22 mouse cellular contexts compared by ENCODE assay signal in genomic region chr7:117795035-117795434, GRCm38 (mm10).
DNase-seq lines count a peak whose midpoint lies in the region; ATAC-seq and TF ChIP-seq lines count a peak whose summit lies in the region.
"Had no signal": no experiment of that assay in that cellular context is flagged by ENCODE, and none has a peak within 500 bp of the region (broad histone marks: within the 10 kb centered on the region; RNA-seq: fewer than 3 reads in every experiment).

No protein-coding gene starts in this region.

- peak; percentile 27 for DNase-seq in Muller cell, postnatal 12 days (ENCODE audit: inconsistent ontology term)
- DNase-seq in brain, embryonic 14.5 days (ENCODE audit: low read depth), result peak; percentile 26
- DNase-seq in ovary, adult 18-20 months (ENCODE audit: low spot score), result no peak
- no peak for DNase-seq in left cerebral cortex, adult 8-10 months (ENCODE audit: low spot score in 2 of 2)
- DNase-seq: adrenal gland, postnatal 10 days; adrenal gland, postnatal 25 days; cerebellum, adult 11-12 months; cerebellum, adult 2 months; cerebellum, adult 9-10 months; cerebellum, postnatal 25 days; embryo, embryonic 11 days had no signal

- no peak overlapping the region for H3K4me3 ChIP-seq in hindbrain, embryonic 12.5 days
- H3K4me3 ChIP-seq: embryonic facial prominence, embryonic 13.5 days; embryonic facial prominence, embryonic 15.5 days; erythroblast, embryonic 14.5 days; forebrain, embryonic 10.5 days; forebrain, embryonic 12.5 days had no signal

- no peaks in the 10 kb centered on the region for H3K36me3 ChIP-seq in hindbrain, embryonic 12.5 days
- H3K36me3 ChIP-seq: embryonic facial prominence, embryonic 13.5 days; embryonic facial prominence, embryonic 15.5 days; forebrain, embryonic 10.5 days; forebrain, embryonic 12.5 days had no signal

- 40% methylated on average over 3 of the region's 3 CpGs for WGBS in hindbrain, embryonic 12.5 days

- no peaks in the 10 kb centered on the region for H3K9me3 ChIP-seq in hindbrain, embryonic 12.5 days (replicated peaks)
- H3K9me3 ChIP-seq: embryonic facial prominence, embryonic 13.5 days; embryonic facial prominence, embryonic 15.5 days; forebrain, embryonic 10.5 days; forebrain, embryonic 12.5 days had no signal

- H3K9ac ChIP-seq in hindbrain, embryonic 12.5 days, result no peak overlapping the region
- H3K9ac ChIP-seq: embryonic facial prominence, embryonic 13.5 days; embryonic facial prominence, embryonic 15.5 days; forebrain, embryonic 12.5 days had no signal

- H3K4me1 ChIP-seq in hindbrain, embryonic 12.5 days, result peaks cover 5% of the 10 kb centered on the region
- H3K4me1 ChIP-seq: embryonic facial prominence, embryonic 13.5 days; embryonic facial prominence, embryonic 15.5 days had no signal

- H3K27me3 ChIP-seq in hindbrain, embryonic 12.5 days, result no peaks in the 10 kb centered on the region
- H3K27me3 ChIP-seq: embryonic facial prominence, embryonic 13.5 days; embryonic facial prominence, embryonic 15.5 days; forebrain, embryonic 12.5 days; Patski had no signal

- TF ChIP-seq POLR2A in brain, embryonic 14.5 days (IDR thresholded peaks at IDR 0.05; ENCODE audit: borderline replicate concordance, extremely low read depth, insufficient read depth, insufficient read length, poor library complexity, severe bottlenecking), result no peak

- peak; percentile 75 to 84 for ATAC-seq in hematopoietic stem cell, adult 5-6 weeks (replicated peaks in 1 of 2; ENCODE audit: insufficient read depth in 1 of 2, low FRiP score in 2 of 2, low TSS enrichment in 1 of 2, low read depth in 1 of 2, poor library complexity in 2 of 2, severe bottlenecking in 2 of 2)
- no peak for ATAC-seq in hindbrain, embryonic 12.5 days (ENCODE audit: low FRiP score)
- ATAC-seq: activated CD4-positive, CD25-positive, alpha-beta regulatory T cell, adult 4 months; forebrain, embryonic 14.5 days; forebrain, embryonic 16.5 days; Patski had no signal

- no peak overlapping the region for H3K4me2 ChIP-seq in hindbrain, embryonic 12.5 days (replicated peaks)
- H3K4me2 ChIP-seq: embryonic facial prominence, embryonic 13.5 days; embryonic facial prominence, embryonic 15.5 days; forebrain, embryonic 12.5 days had no signal

- no peak for TF ChIP-seq CTCF in brain, embryonic 14.5 days (IDR thresholded peaks at IDR 0.05; ENCODE audit: borderline replicate concordance, extremely low read depth, insufficient read depth, insufficient read length)

- H3K27ac ChIP-seq in hindbrain, embryonic 12.5 days, result no peak overlapping the region
- H3K27ac ChIP-seq: embryonic facial prominence, embryonic 13.5 days; embryonic facial prominence, embryonic 15.5 days; forebrain, embryonic 10.5 days; forebrain, embryonic 12.5 days had no signal

Comparison
In these comparisons a context has a peak if more than half of its experiments do, and no peak if none do; other contexts are left out.
1. DNase-seq: peak in Muller cell, postnatal 12 days (single experiment) and brain, embryonic 14.5 days (single experiment); none in ovary, adult 18-20 months (single experiment) and left cerebral cortex, adult 8-10 months (0 of 2).